Mouse (Mus musculus) cerebellum, adult 2 months (tissue): Measurements from ENCODE around the gene Mier3.

Experiments used
- CTCF ChIP-seq: fragments of 200-500 bp; IDR thresholded peaks from 2 replicates; pipeline ENCODE4 v1.5.1; 2011; ENCODE audit warnings: low read depth, mild to moderate bottlenecking, control low read depth, low read length, moderate library complexity, borderline replicate concordance; ENCODE audit not compliant: insufficient read depth
- POLR2A ChIP-seq: fragments of 200-500 bp; IDR thresholded peaks from 2 replicates; pipeline ENCODE4 v1.6.1; 2011; ENCODE audit warnings: low read length, control low read depth, borderline replicate concordance; ENCODE audit not compliant: insufficient read depth

- TF ChIP-seq CTCF (no peak), POLR2A (peak; percentile 53; the same call in 1 of the 2 replicates)
Measured at GRCm38 (mm10) chr13:111725165-111726077, 44.6 kb downstream of the Mier3 start.
